Mouse (Mus musculus) spleen, adult 10 weeks (tissue): ENCODE measurements around the gene Stx16. TPM values are rescaled to one million over a fixed set of nuclear protein-coding genes. Genes with fewer than 3 reads are reported as not detected.

Source experiments
- polyA plus RNA-seq: library from polyadenylated mRNA; stranded (reverse); fragments of 350-450 nt; fragmentation: Illumina TruSeq; extraction: RNeasy Lipid Tissue Mini Kit (QIAGEN cat#74804); gene quantifications from one replicate; pipeline ENCODE4 v1.2.3, GENCODE M21; 2015; ENCODE audit warnings: low replicate concordance; ENCODE audit not compliant: insufficient read depth

Stx16 gene
- 108 TPM for polyA plus RNA-seq

DNA sequence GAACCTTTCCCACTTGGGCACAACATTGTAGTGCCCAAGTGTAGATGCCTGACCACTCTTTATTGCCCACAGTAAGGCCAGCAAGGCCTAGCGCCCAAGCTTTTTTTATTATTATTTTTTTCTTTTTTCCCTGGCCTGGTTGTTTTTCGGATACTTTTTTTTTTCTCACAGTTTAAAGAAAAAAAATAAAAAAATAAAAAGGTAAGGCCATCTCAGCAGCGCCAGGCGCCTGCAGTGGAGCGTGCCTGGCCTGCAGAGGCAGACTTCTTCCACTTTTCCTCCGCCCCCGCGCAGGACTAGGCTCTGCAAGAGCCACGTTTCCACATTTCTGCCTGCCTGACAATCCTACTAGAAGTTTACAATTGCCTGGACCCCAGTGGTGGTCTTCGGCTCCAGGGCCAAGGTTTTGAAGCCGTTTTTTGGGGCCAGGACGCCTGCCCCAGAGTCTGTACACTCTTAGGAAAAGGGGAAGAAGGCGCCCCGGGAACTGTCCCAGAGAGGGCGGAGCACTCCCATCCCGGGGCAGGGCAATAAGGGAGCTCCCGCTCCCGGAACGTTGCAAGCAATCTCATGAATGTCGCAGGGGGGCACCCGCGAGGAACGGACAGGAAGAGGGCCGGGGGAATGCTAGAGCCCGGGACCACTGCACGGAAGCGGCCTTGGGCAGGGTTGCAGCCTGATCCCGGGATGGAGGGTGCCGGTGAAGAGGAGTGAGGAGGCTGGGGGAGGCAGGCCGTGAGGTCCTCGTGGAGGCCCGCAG is at the start of gene Stx16:
TSS of gene Stx16 (plus strand) at position 636 of the 760 bp plus-strand sequence.

DNA sequence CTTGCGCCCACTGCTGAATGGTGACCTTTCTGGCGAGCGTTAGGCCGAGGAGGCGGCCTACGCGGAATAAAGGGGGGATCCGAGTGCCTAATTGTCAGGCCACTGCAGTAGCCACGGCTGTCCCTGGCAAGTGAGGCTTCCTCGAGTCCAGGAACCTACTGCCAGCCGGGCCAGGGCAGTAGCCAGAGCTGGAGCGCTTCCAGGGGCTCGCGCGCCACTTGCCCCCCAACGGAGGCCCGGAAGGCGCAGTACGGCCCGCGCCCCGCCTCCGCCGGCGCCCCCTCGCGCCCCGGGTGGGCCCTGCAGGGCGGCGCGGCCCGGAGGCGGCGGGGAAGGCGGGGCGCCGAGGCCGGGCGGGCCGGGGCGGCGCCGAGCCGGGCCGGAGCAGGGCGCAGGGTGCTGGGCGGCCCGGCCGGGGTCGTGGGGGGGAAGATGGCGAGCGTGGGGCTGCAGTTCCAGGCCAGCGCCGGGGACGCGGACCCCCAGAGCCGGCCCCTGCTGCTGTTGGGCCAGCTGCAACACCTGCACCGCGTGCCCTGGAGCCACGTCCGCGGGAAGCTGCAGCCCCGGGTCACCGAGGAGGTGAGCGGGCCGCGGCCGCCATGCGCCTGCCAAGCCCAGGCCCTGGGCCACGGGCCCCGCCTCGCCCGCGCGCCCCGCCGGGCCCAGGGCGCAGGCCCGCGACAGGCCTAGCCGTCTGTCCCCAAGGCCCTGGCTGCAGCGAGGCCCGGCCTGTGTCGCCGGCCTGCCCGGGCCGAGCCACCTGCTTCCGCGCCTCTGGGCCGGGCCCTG is 34.1 kb downstream of the Stx16 start, which contains the start of gene Npepl1:
TSS of gene Npepl1 (plus strand) at position 359 of the 792 bp plus-strand sequence.

Other genes starting within 250 kb of the Stx16 start
- gene Npepl1, start 34.0 kb downstream of the Stx16 start, polyA plus RNA-seq = 58.8 TPM
- gene Gnas, start 208.0 kb downstream of the Stx16 start, polyA plus RNA-seq = 507 TPM